Comparison of ENCODE assay signal across 19 mouse cellular contexts in the genomic region with DNA sequence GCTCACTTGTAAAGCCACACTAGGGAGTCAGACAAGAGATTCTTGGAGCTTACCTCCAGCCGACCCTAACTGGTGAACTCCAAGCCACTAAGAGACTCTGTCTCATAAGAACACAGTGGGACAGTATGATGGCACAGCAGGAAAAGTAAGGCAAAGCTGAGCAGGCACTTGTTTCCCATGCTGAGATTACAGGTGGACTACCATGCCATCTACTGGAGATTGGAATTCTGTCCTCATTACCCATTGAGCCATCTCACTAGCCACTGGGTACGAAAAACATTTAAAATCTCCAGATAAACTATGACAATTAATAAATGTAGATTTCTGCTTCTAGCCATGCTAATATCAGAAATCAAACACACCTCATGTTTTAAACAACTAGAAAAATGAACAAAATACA. TPM values are rescaled to one million over a fixed set of nuclear protein-coding genes. Genes with fewer than 3 reads are reported as not detected.
DNase-seq lines count a peak whose midpoint lies in the region; ATAC-seq and TF ChIP-seq lines count a peak whose summit lies in the region.
"Had no signal": no experiment of that assay in that cellular context is flagged by ENCODE, and none has a peak within 500 bp of the region (broad histone marks: within the 10 kb centered on the region; RNA-seq: fewer than 3 reads in every experiment).

No protein-coding gene starts in this region.

- TF ChIP-seq EP300 in heart, adult 2 months (IDR thresholded peaks at IDR 0.05; ENCODE audit: insufficient read depth, low read depth, low read length), result no peak
- no peak for TF ChIP-seq EP300 in MEL (IDR thresholded peaks at IDR 0.05; ENCODE audit: low read depth in 1 of 2, low read length in 2 of 2)

- H3K9me3 ChIP-seq in MEL (replicated peaks; ENCODE audit: insufficient read depth, low read length), result no peaks in the 10 kb centered on the region
- no peaks in the 10 kb centered on the region for H3K9me3 ChIP-seq in forebrain, embryonic 13.5 days (replicated peaks)
- H3K9me3 ChIP-seq: forebrain, embryonic 12.5 days; G1E; heart, embryonic 15.5 days; hindbrain, embryonic 13.5 days; limb, embryonic 15.5 days; midbrain, embryonic 15.5 days had no signal

- peak; percentile 57 for TF ChIP-seq CTCF in heart, adult 2 months (IDR thresholded peaks at IDR 0.05)
- peak; percentile 51 for TF ChIP-seq CTCF in left cerebral cortex, adult 2 months (IDR thresholded peaks at IDR 0.05)
- TF ChIP-seq CTCF in MEL (IDR thresholded peaks at IDR 0.05 in 2 of 3, conservative IDR thresholded peaks at IDR 0.05 in 1 of 3; ENCODE audit: control insufficient read depth in 1 of 3, insufficient read depth in 1 of 3, low read depth in 2 of 3, low read length in 3 of 3, poor library complexity in 1 of 3, severe bottlenecking in 1 of 3), result peak in 2 of 3 experiments; percentile 9 to 12; a peak in 2 of 6 replicates

- no peak for TF ChIP-seq POLR2A in heart, adult 2 months (IDR thresholded peaks at IDR 0.05; ENCODE audit: insufficient read depth, low read depth, low read length)
- TF ChIP-seq POLR2A in MEL (IDR thresholded peaks at IDR 0.05; ENCODE audit: control insufficient read depth in 1 of 2, insufficient read depth in 1 of 2, low read depth in 1 of 2, low read length in 2 of 2, poor library complexity in 1 of 2), result no peak

- no peak overlapping the region for H3K27ac ChIP-seq in heart, adult 2 months
- no peak overlapping the region for H3K27ac ChIP-seq in left cerebral cortex, adult 2 months
- H3K27ac ChIP-seq in MEL (ENCODE audit: control insufficient read depth, low read depth, low read length), result no peak overlapping the region
- H3K27ac ChIP-seq in forebrain, embryonic 13.5 days, result no peak overlapping the region
- H3K27ac ChIP-seq: forebrain, embryonic 12.5 days; heart, embryonic 15.5 days; hindbrain, embryonic 13.5 days; limb, embryonic 15.5 days; midbrain, embryonic 15.5 days had no signal

- no peaks in the 10 kb centered on the region for H3K36me3 ChIP-seq in heart, adult 2 months (ENCODE audit: control insufficient read depth, insufficient read depth, low read length)
- peaks cover 0 to 3% of the 10 kb centered on the region in 2 experiments; a peak in 2 of 4 replicates for H3K36me3 ChIP-seq in MEL (ENCODE audit: control insufficient read depth in 1 of 2, insufficient read depth in 2 of 2, low read length in 2 of 2)
- H3K36me3 ChIP-seq in forebrain, embryonic 13.5 days (ENCODE audit: poor library complexity, severe bottlenecking), result no peaks in the 10 kb centered on the region
- H3K36me3 ChIP-seq: forebrain, embryonic 12.5 days; heart, embryonic 15.5 days; hindbrain, embryonic 13.5 days; midbrain, embryonic 15.5 days had no signal

- H3K27me3 ChIP-seq in heart, adult 2 months (ENCODE audit: control insufficient read depth, insufficient read depth, low read length), result no peaks in the 10 kb centered on the region
- no peaks in the 10 kb centered on the region for H3K27me3 ChIP-seq in MEL (ENCODE audit: control insufficient read depth in 1 of 2, insufficient read depth in 2 of 2, low read length in 2 of 2)
- H3K27me3 ChIP-seq in forebrain, embryonic 13.5 days, result no peaks in the 10 kb centered on the region
- H3K27me3 ChIP-seq: forebrain, embryonic 12.5 days; heart, embryonic 15.5 days; hindbrain, embryonic 13.5 days; limb, embryonic 15.5 days; midbrain, embryonic 15.5 days had no signal

- no peak for ATAC-seq in forebrain, embryonic 13.5 days
- ATAC-seq: midbrain, embryonic 15.5 days had no signal

- DNase-seq in heart, adult 2 months, result no peak
- no peak for DNase-seq in heart, postnatal 36 days
- DNase-seq in left cerebral cortex, adult 2 months (ENCODE audit: extremely low spot score in 1 of 2, low spot score in 2 of 2), result no peak
- no peak for DNase-seq in left cerebral cortex, adult 18-20 months (ENCODE audit: low spot score in 2 of 2)
- DNase-seq in MEL (ENCODE audit: low read depth, low spot score), result no peak
- DNase-seq in retina, embryonic 14.5 days (ENCODE audit: low spot score), result peak; percentile 28
- DNase-seq: adrenal gland, postnatal 14 days; cerebellum, adult 9-10 months; kidney, adult 18-20 months; kidney, postnatal 36 days; lung, embryonic 14.5 days had no signal

- TF ChIP-seq RAD21 in MEL (IDR thresholded peaks at IDR 0.05; ENCODE audit: low read depth, low read length), result no peak; the same call in 1 of the 2 replicates

- H3K4me3 ChIP-seq in heart, adult 2 months, result no peak overlapping the region
- H3K4me3 ChIP-seq in left cerebral cortex, adult 2 months, result no peak overlapping the region
- H3K4me3 ChIP-seq in MEL (ENCODE audit: control insufficient read depth in 1 of 2, insufficient read depth in 1 of 2, low read depth in 2 of 2, low read length in 2 of 2), result no peak overlapping the region
- no peak overlapping the region for H3K4me3 ChIP-seq in forebrain, embryonic 13.5 days
- H3K4me3 ChIP-seq: forebrain, embryonic 12.5 days; heart, embryonic 15.5 days; hindbrain, embryonic 13.5 days; limb, embryonic 15.5 days; midbrain, embryonic 15.5 days had no signal

- H3K9ac ChIP-seq in heart, adult 2 months (ENCODE audit: low read depth, low read length), result no peak overlapping the region
- H3K9ac ChIP-seq in MEL (ENCODE audit: control insufficient read depth, low read depth, low read length, poor library complexity, severe bottlenecking), result no peak overlapping the region
- no peak overlapping the region for H3K9ac ChIP-seq in forebrain, embryonic 13.5 days
- H3K9ac ChIP-seq: forebrain, embryonic 12.5 days; heart, embryonic 15.5 days; hindbrain, embryonic 13.5 days; limb, embryonic 15.5 days; lung, embryonic 14.5 days; midbrain, embryonic 15.5 days had no signal

- intact Hi-C loops in heart, adult 2 months (cut with DNase I), result loop anchor here (5.0 kb wide), 1 partner anchor 106 kb away; the partner anchor contains the start of gene Mybpc3
- intact Hi-C loops in heart, postnatal 36 days (cut with DNase I), result no loop called here
- intact Hi-C loops in left cerebral cortex, adult 2 months (cut with DNase I), result loop anchor here (1.0 kb wide), 1 partner anchor 108 kb away; no protein-coding TSS in a partner anchor

- no peaks in the 10 kb centered on the region for H3K4me1 ChIP-seq in heart, adult 2 months (ENCODE audit: control insufficient read depth, insufficient read depth, low read length)
- H3K4me1 ChIP-seq in MEL (ENCODE audit: control insufficient read depth in 1 of 2, insufficient read depth in 2 of 2, low read length in 2 of 2), result no peaks in the 10 kb centered on the region
- no peaks in the 10 kb centered on the region for H3K4me1 ChIP-seq in forebrain, embryonic 13.5 days
- H3K4me1 ChIP-seq: forebrain, embryonic 12.5 days; heart, embryonic 15.5 days; hindbrain, embryonic 13.5 days; limb, embryonic 15.5 days; midbrain, embryonic 15.5 days had no signal

- H3K79me2 ChIP-seq in heart, adult 2 months (replicated peaks; ENCODE audit: control insufficient read depth, insufficient read depth, low read length), result no peaks in the 10 kb centered on the region
- H3K79me2 ChIP-seq in MEL (ENCODE audit: control insufficient read depth, insufficient read depth, low read length, poor library complexity), result no peaks in the 10 kb centered on the region

- WGBS in heart, adult 2 months, result 77% methylated on average over 2 of the region's 2 CpGs
- 82% methylated on average over 2 of the region's 2 CpGs for WGBS in forebrain, embryonic 13.5 days

- H3K4me2 ChIP-seq in forebrain, embryonic 13.5 days, result no peak overlapping the region
- H3K4me2 ChIP-seq: forebrain, embryonic 12.5 days; heart, embryonic 15.5 days; hindbrain, embryonic 13.5 days; limb, embryonic 15.5 days; lung, embryonic 14.5 days; midbrain, embryonic 15.5 days had no signal

RNA-seq across cellular contexts. Expression of gene Ddb2, which starts 13.2 kb away (rescaled TPM):
- total RNA-seq in heart, adult 2 months (2021), result 1 to 10 TPM; 2.7 to 3.2 TPM
- polyA plus RNA-seq in heart, adult 2 months (2012; rRNA removed), result 8.5 and 12.6 TPM in 2 replicates
- total RNA-seq in heart, postnatal 36 days (2021), result 1 to 10 TPM; 3.0 to 3.9 TPM
- total RNA-seq in left cerebral cortex, adult 2 months (2021), result 10 to 100 TPM; 11.7 to 14.4 TPM
- total RNA-seq in left cerebral cortex, adult 18-20 months (2021), result 10 to 100 TPM; 10.9 to 13.5 TPM
- 7.0 and 8.4 TPM in 2 replicates for total RNA-seq in MEL (2012; rRNA removed)
- polyA plus RNA-seq in MEL (2012; ENCODE audit: insufficient read depth in 1 of 2, insufficient read length in 2 of 2, low read depth in 1 of 2, low replicate concordance in 2 of 2, missing spikeins in 1 of 2), result 10 to 100 TPM in 1 of 2 experiments, not detected in 1; 12.6 TPM
- 11.8 and 12.0 TPM in 2 replicates for polyA plus RNA-seq in forebrain, embryonic 13.5 days (2015; fragmentation: Nextera tagmentation; extraction: Ambion mirVana)

RNA-seq across cellular contexts. Expression of gene Acp2, which starts 20.9 kb away (rescaled TPM):
- 10 to 100 TPM; 17.3 to 19.9 TPM for total RNA-seq in heart, adult 2 months (2021)
- 15.0 and 20.4 TPM in 2 replicates for polyA plus RNA-seq in heart, adult 2 months (2012; rRNA removed)
- 10 to 100 TPM; 18.0 to 19.5 TPM for total RNA-seq in heart, postnatal 36 days (2021)
- total RNA-seq in left cerebral cortex, adult 2 months (2021), result 10 to 100 TPM; 42.4 to 44.5 TPM
- 10 to 100 TPM; 49.5 TPM for total RNA-seq in left cerebral cortex, adult 18-20 months (2021)
- 5.4 and 7.3 TPM in 2 replicates for total RNA-seq in MEL (2012; rRNA removed)
- 10 to 100 TPM in 1 of 2 experiments, not detected in 1; 11.3 TPM for polyA plus RNA-seq in MEL (2012; ENCODE audit: insufficient read depth in 1 of 2, insufficient read length in 2 of 2, low read depth in 1 of 2, low replicate concordance in 2 of 2, missing spikeins in 1 of 2)
- polyA plus RNA-seq in forebrain, embryonic 13.5 days (2015; fragmentation: Nextera tagmentation; extraction: Ambion mirVana), result 30.2 and 33.3 TPM in 2 replicates

RNA-seq across cellular contexts. Expression of gene Nr1h3, which starts 21.0 kb away (rescaled TPM):
- total RNA-seq in heart, adult 2 months (2021), result 10 to 100 TPM; 20.3 to 27.6 TPM
- 30.6 and 32.9 TPM in 2 replicates for polyA plus RNA-seq in heart, adult 2 months (2012; rRNA removed)
- 10 to 100 TPM; 17.3 TPM for total RNA-seq in heart, postnatal 36 days (2021)
- 1 to 10 TPM; 3.4 to 7.1 TPM for total RNA-seq in left cerebral cortex, adult 2 months (2021)
- 1 to 10 TPM; 3.5 to 3.6 TPM for total RNA-seq in left cerebral cortex, adult 18-20 months (2021)
- 3.5 and 4.7 TPM in 2 replicates for total RNA-seq in MEL (2012; rRNA removed)
- polyA plus RNA-seq in MEL (2012; ENCODE audit: insufficient read depth in 1 of 2, insufficient read length in 2 of 2, low read depth in 1 of 2, low replicate concordance in 2 of 2, missing spikeins in 1 of 2), result 1 to 10 TPM in 1 of 2 experiments, not detected in 1; 6.9 TPM
- polyA plus RNA-seq in forebrain, embryonic 13.5 days (2015; fragmentation: Nextera tagmentation; extraction: Ambion mirVana), result 1.4 and 1.9 TPM in 2 replicates

RNA-seq across cellular contexts. Expression of gene Pacsin3, which starts 32.1 kb away (rescaled TPM):
- 100 to 1,000 TPM; 141 to 157 TPM for total RNA-seq in heart, adult 2 months (2021)
- 139 and 165 TPM in 2 replicates for polyA plus RNA-seq in heart, adult 2 months (2012; rRNA removed)
- total RNA-seq in heart, postnatal 36 days (2021), result 100 to 1,000 TPM; 150 to 151 TPM
- 10 to 100 TPM; 42.7 to 46.9 TPM for total RNA-seq in left cerebral cortex, adult 2 months (2021)
- 10 to 100 TPM; 45.6 to 46.1 TPM for total RNA-seq in left cerebral cortex, adult 18-20 months (2021)
- 3.4 and 4.1 TPM in 2 replicates for total RNA-seq in MEL (2012; rRNA removed)
- 1 to 10 TPM in 1 of 2 experiments, not detected in 1; 6.7 TPM for polyA plus RNA-seq in MEL (2012; ENCODE audit: insufficient read depth in 1 of 2, insufficient read length in 2 of 2, low read depth in 1 of 2, low replicate concordance in 2 of 2, missing spikeins in 1 of 2)
- polyA plus RNA-seq in forebrain, embryonic 13.5 days (2015; fragmentation: Nextera tagmentation; extraction: Ambion mirVana), result 23.4 and 26.5 TPM in 2 replicates
- total RNA-seq: granulocyte monocyte progenitor cell, adult 5-6 weeks had no signal

RNA-seq across cellular contexts. Expression of gene Madd, which starts 40.0 kb away (rescaled TPM):
- total RNA-seq in heart, adult 2 months (2021), result 1 to 10 TPM; 4.7 to 8.5 TPM
- 6.1 and 8.6 TPM in 2 replicates for polyA plus RNA-seq in heart, adult 2 months (2012; rRNA removed)
- total RNA-seq in heart, postnatal 36 days (2021), result 1 to 10 TPM; 5.8 to 6.6 TPM
- 100 to 1,000 TPM; 236 to 254 TPM for total RNA-seq in left cerebral cortex, adult 2 months (2021)
- total RNA-seq in left cerebral cortex, adult 18-20 months (2021), result 100 to 1,000 TPM; 222 to 228 TPM
- 15.7 and 17.5 TPM in 2 replicates for total RNA-seq in MEL (2012; rRNA removed)
- polyA plus RNA-seq in MEL (2012; ENCODE audit: insufficient read depth in 1 of 2, insufficient read length in 2 of 2, low read depth in 1 of 2, low replicate concordance in 2 of 2, missing spikeins in 1 of 2), result 10 to 100 TPM in 1 of 2 experiments, not detected in 1; 27.4 TPM
- polyA plus RNA-seq in forebrain, embryonic 13.5 days (2015; fragmentation: Nextera tagmentation; extraction: Ambion mirVana), result 34.1 and 38.5 TPM in 2 replicates
